ENCODE assay signal across 24 mouse cellular contexts in the genomic region with DNA sequence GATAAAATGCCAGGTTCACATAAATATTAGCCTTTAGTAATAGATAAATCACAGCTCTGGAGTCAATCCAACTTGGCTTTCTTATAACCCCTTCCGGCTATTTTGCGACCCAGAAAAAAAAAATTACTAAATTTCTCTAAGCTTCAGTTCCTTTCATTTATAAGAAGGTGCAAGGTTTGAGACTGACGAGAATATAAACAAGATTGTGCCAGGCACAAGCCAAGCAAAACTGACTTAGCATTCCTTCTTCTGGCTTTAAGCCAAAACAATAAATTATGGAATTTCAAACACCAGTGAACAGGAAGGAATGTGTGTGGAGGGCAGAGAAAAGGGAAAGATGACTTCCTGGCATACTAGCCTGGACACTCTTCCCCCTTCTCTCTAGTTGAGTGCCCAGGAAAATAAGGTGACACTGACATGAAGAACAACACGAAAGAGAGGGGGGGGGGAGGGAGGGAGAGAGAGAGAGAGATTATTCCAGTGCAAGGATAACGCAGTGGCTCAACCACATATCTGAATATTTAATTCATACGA. TPM values are rescaled to one million over a fixed set of nuclear protein-coding genes. Genes with fewer than 3 reads are reported as not detected.
DNase-seq lines count a peak whose midpoint lies in the region; ATAC-seq and TF ChIP-seq lines count a peak whose summit lies in the region.
"Had no signal": no experiment of that assay in that cellular context is flagged by ENCODE, and none has a peak within 500 bp of the region (broad histone marks: within the 10 kb centered on the region; RNA-seq: fewer than 3 reads in every experiment).

No protein-coding gene starts in this region.

- H3K9ac ChIP-seq in embryonic facial prominence, embryonic 14.5 days (ENCODE audit: low read depth, low read length): no peak overlapping the region
- no peak overlapping the region for H3K9ac ChIP-seq in limb, embryonic 14.5 days (ENCODE audit: low read depth, low read length, severe bottlenecking)
- no peak overlapping the region for H3K9ac ChIP-seq in kidney, postnatal 0 days (ENCODE audit: low read depth, low read length)
- H3K9ac ChIP-seq in hindbrain, embryonic 13.5 days: no peak overlapping the region
- H3K9ac ChIP-seq in forebrain, embryonic 15.5 days (replicated peaks): no peak overlapping the region
- H3K9ac ChIP-seq: heart, embryonic 13.5 days; liver, embryonic 15.5 days had no signal

- no peak for ATAC-seq in embryonic facial prominence, embryonic 14.5 days (ENCODE audit: low read depth)
- no peak for ATAC-seq in limb, embryonic 14.5 days (ENCODE audit: low FRiP score, low read depth)
- no peak; the same call in 1 of the 2 replicates for ATAC-seq in kidney, postnatal 0 days (replicated peaks; ENCODE audit: low FRiP score, low read depth)
- no peak for ATAC-seq in hindbrain, embryonic 13.5 days (ENCODE audit: low FRiP score)
- no peak for ATAC-seq in forebrain, embryonic 15.5 days (replicated peaks)
- ATAC-seq: intestine, postnatal 0 days; midbrain, embryonic 16.5 days had no signal

- H3K36me3 ChIP-seq in embryonic facial prominence, embryonic 14.5 days (ENCODE audit: control insufficient read depth, insufficient read depth, low read length): no peaks in the 10 kb centered on the region
- H3K36me3 ChIP-seq in embryonic facial prominence, embryonic 10.5 days (replicated peaks): no peaks in the 10 kb centered on the region
- H3K36me3 ChIP-seq in limb, embryonic 14.5 days (ENCODE audit: control insufficient read depth, insufficient read depth, low read length): no peaks in the 10 kb centered on the region
- H3K36me3 ChIP-seq in limb, embryonic 10.5 days: no peaks in the 10 kb centered on the region
- H3K36me3 ChIP-seq in kidney, postnatal 0 days (ENCODE audit: insufficient read depth, low read length): no peaks in the 10 kb centered on the region
- no peaks in the 10 kb centered on the region; the same call in 1 of the 2 replicates for H3K36me3 ChIP-seq in hindbrain, embryonic 13.5 days
- H3K36me3 ChIP-seq in forebrain, embryonic 15.5 days: no peaks in the 10 kb centered on the region
- H3K36me3 ChIP-seq: forebrain, embryonic 10.5 days; heart, embryonic 13.5 days; liver, embryonic 15.5 days; midbrain, embryonic 10.5 days had no signal

- H3K27ac ChIP-seq in embryonic facial prominence, embryonic 14.5 days (replicated peaks; ENCODE audit: low read depth, low read length): no peak overlapping the region
- H3K27ac ChIP-seq in embryonic facial prominence, embryonic 10.5 days (replicated peaks): no peak overlapping the region
- H3K27ac ChIP-seq in limb, embryonic 14.5 days (replicated peaks; ENCODE audit: low read depth, low read length): no peak overlapping the region
- no peak overlapping the region for H3K27ac ChIP-seq in limb, embryonic 10.5 days
- no peak overlapping the region for H3K27ac ChIP-seq in kidney, postnatal 0 days
- H3K27ac ChIP-seq in hindbrain, embryonic 13.5 days: no peak overlapping the region
- H3K27ac ChIP-seq in forebrain, embryonic 15.5 days (replicated peaks): no peak overlapping the region
- H3K27ac ChIP-seq: forebrain, embryonic 10.5 days; heart, adult 2 months; heart, embryonic 13.5 days; left cerebral cortex, adult 2 months; liver, embryonic 15.5 days; macrophage; midbrain, embryonic 10.5 days had no signal

- no peak for TF ChIP-seq CTCF in kidney, postnatal 0 days (IDR thresholded peaks at IDR 0.05; ENCODE audit: low read depth)

- no peaks in the 10 kb centered on the region for H3K27me3 ChIP-seq in embryonic facial prominence, embryonic 14.5 days (replicated peaks; ENCODE audit: control insufficient read depth, insufficient read depth, low read length)
- no peaks in the 10 kb centered on the region for H3K27me3 ChIP-seq in embryonic facial prominence, embryonic 10.5 days (replicated peaks; ENCODE audit: low read depth, poor library complexity, severe bottlenecking)
- no peaks in the 10 kb centered on the region for H3K27me3 ChIP-seq in limb, embryonic 14.5 days (ENCODE audit: control insufficient read depth, insufficient read depth, low read length)
- no peaks in the 10 kb centered on the region for H3K27me3 ChIP-seq in limb, embryonic 10.5 days (ENCODE audit: low read depth, poor library complexity, severe bottlenecking)
- no peaks in the 10 kb centered on the region for H3K27me3 ChIP-seq in kidney, postnatal 0 days (ENCODE audit: insufficient read depth, low read length)
- no peaks in the 10 kb centered on the region for H3K27me3 ChIP-seq in hindbrain, embryonic 13.5 days
- no peaks in the 10 kb centered on the region for H3K27me3 ChIP-seq in forebrain, embryonic 15.5 days
- H3K27me3 ChIP-seq: heart, embryonic 13.5 days; liver, embryonic 15.5 days had no signal

- H3K4me2 ChIP-seq in embryonic facial prominence, embryonic 14.5 days (ENCODE audit: low read depth, low read length): no peak overlapping the region
- no peak overlapping the region for H3K4me2 ChIP-seq in limb, embryonic 14.5 days (replicated peaks; ENCODE audit: low read depth, low read length, severe bottlenecking)
- H3K4me2 ChIP-seq in kidney, postnatal 0 days (ENCODE audit: low read length): no peak overlapping the region
- no peak overlapping the region for H3K4me2 ChIP-seq in hindbrain, embryonic 13.5 days
- no peak overlapping the region for H3K4me2 ChIP-seq in forebrain, embryonic 15.5 days (replicated peaks)
- H3K4me2 ChIP-seq: heart, embryonic 13.5 days; liver, embryonic 15.5 days had no signal

- 70% methylated on average over 6 of the region's 6 CpGs for WGBS in embryonic facial prominence, embryonic 14.5 days
- whole genome bisulfite sequencing in embryonic facial prominence, embryonic 10.5 days: 92% methylated on average over 6 of the region's 6 CpGs
- 67% methylated on average over 6 of the region's 6 CpGs for WGBS in limb, embryonic 14.5 days
- 94% methylated on average over 6 of the region's 6 CpGs for WGBS in limb, embryonic 10.5 days
- WGBS in kidney, postnatal 0 days: 50% methylated on average over 5 of the region's 6 CpGs
- 93% methylated on average over 6 of the region's 6 CpGs for WGBS in hindbrain, embryonic 13.5 days
- 82% methylated on average over 6 of the region's 6 CpGs for WGBS in forebrain, embryonic 15.5 days

- peaks cover 11% of the 10 kb centered on the region for H3K9me3 ChIP-seq in embryonic facial prominence, embryonic 14.5 days (ENCODE audit: control insufficient read depth, low read length)
- H3K9me3 ChIP-seq in embryonic facial prominence, embryonic 10.5 days: peaks cover 7% of the 10 kb centered on the region; the same call in 1 of the 2 replicates
- peaks cover 4% of the 10 kb centered on the region for H3K9me3 ChIP-seq in limb, embryonic 14.5 days (ENCODE audit: control insufficient read depth, low read length)
- H3K9me3 ChIP-seq in limb, embryonic 10.5 days (replicated peaks): peaks cover 6% of the 10 kb centered on the region
- H3K9me3 ChIP-seq in kidney, postnatal 0 days (replicated peaks; ENCODE audit: low read length): 0 out of 2 replicates have a peak, but pooled peaks cover 4% of the 10 kb centered on the region
- H3K9me3 ChIP-seq in hindbrain, embryonic 13.5 days: peaks cover 7% of the 10 kb centered on the region; the same call in 1 of the 2 replicates
- no peaks in the 10 kb centered on the region for H3K9me3 ChIP-seq in forebrain, embryonic 15.5 days
- H3K9me3 ChIP-seq: liver, embryonic 15.5 days had no signal

- H3K4me3 ChIP-seq in embryonic facial prominence, embryonic 14.5 days (ENCODE audit: low read depth, low read length): no peak overlapping the region
- no peak overlapping the region for H3K4me3 ChIP-seq in embryonic facial prominence, embryonic 10.5 days
- no peak overlapping the region for H3K4me3 ChIP-seq in limb, embryonic 14.5 days (replicated peaks; ENCODE audit: low read length)
- no peak overlapping the region for H3K4me3 ChIP-seq in limb, embryonic 10.5 days
- H3K4me3 ChIP-seq in kidney, postnatal 0 days (replicated peaks; ENCODE audit: low read depth, low read length): no peak overlapping the region
- no peak overlapping the region for H3K4me3 ChIP-seq in hindbrain, embryonic 13.5 days
- no peak overlapping the region for H3K4me3 ChIP-seq in forebrain, embryonic 15.5 days
- H3K4me3 ChIP-seq: forebrain, embryonic 10.5 days; heart, adult 2 months; heart, embryonic 13.5 days; left cerebral cortex, adult 2 months; liver, embryonic 15.5 days; midbrain, embryonic 10.5 days; myocyte had no signal

- no peak for TF ChIP-seq POLR2A in limb, embryonic 14.5 days (IDR thresholded peaks at IDR 0.05; ENCODE audit: borderline replicate concordance, extremely low read depth, insufficient read depth, insufficient read length)

- H3K4me1 ChIP-seq in embryonic facial prominence, embryonic 14.5 days (ENCODE audit: control insufficient read depth, insufficient read depth, low read length): no peaks in the 10 kb centered on the region
- no peaks in the 10 kb centered on the region for H3K4me1 ChIP-seq in embryonic facial prominence, embryonic 10.5 days
- no peaks in the 10 kb centered on the region for H3K4me1 ChIP-seq in limb, embryonic 14.5 days (ENCODE audit: control insufficient read depth, insufficient read depth, low read length)
- no peaks in the 10 kb centered on the region for H3K4me1 ChIP-seq in limb, embryonic 10.5 days
- 0 out of 2 replicates have a peak, but pooled peaks cover 5% of the 10 kb centered on the region for H3K4me1 ChIP-seq in kidney, postnatal 0 days (replicated peaks; ENCODE audit: insufficient read depth, low read length)
- no peaks in the 10 kb centered on the region for H3K4me1 ChIP-seq in hindbrain, embryonic 13.5 days (replicated peaks)
- no peaks in the 10 kb centered on the region for H3K4me1 ChIP-seq in forebrain, embryonic 15.5 days
- H3K4me1 ChIP-seq: forebrain, embryonic 10.5 days; liver, embryonic 15.5 days; midbrain, embryonic 10.5 days had no signal

- DNase-seq in embryonic facial prominence, embryonic 14.5 days (ENCODE audit: low spot score): peak; percentile 13
- DNase-seq in embryonic facial prominence, embryonic 10.5 days (ENCODE audit: low spot score): no peak
- DNase-seq in limb, embryonic 14.5 days (ENCODE audit: low spot score): peak; percentile 30
- DNase-seq in limb, embryonic 10.5 days (ENCODE audit: low spot score): no peak
- DNase-seq in Muller cell, postnatal 12 days (ENCODE audit: inconsistent ontology term): peak; percentile 47
- DNase-seq in kidney, postnatal 0 days (ENCODE audit: low spot score): peak; percentile 55
- DNase-seq: adrenal gland, adult 8-10 months; cerebellum, adult 8-10 months; gastrocnemius, postnatal 36 days; heart, adult 2 months; heart, postnatal 14 days; layer of hippocampus, adult 9-11 months; liver had no signal

RNA-seq across cellular contexts. Expression of a gene that starts 13.1 kb away (rescaled TPM):
- 14.2 and 15.0 TPM in 2 replicates for polyA plus RNA-seq in embryonic facial prominence, embryonic 14.5 days (2014; fragmentation: Nextera tagmentation; extraction: Ambion mirVana)
- 16.8 and 19.5 TPM in 2 replicates for polyA plus RNA-seq in embryonic facial prominence, embryonic 10.5 days (2016; fragmentation: Nextera tagmentation; extraction: Ambion mirVana)
- 12.2 and 13.7 TPM in 2 replicates for polyA plus RNA-seq in limb, embryonic 14.5 days (2012; rRNA removed)
- polyA plus RNA-seq in limb, embryonic 14.5 days (2014; fragmentation: Nextera tagmentation; extraction: Ambion mirVana): 17.1 and 20.9 TPM in 2 replicates
- polyA plus RNA-seq in limb, embryonic 10.5 days (2016; fragmentation: Nextera tagmentation; extraction: Ambion mirVana): 16.0 and 18.7 TPM in 2 replicates
- polyA plus RNA-seq in kidney, postnatal 0 days (2015; fragmentation: Nextera tagmentation; extraction: Ambion mirVana): 8.8 and 10.4 TPM in 2 replicates
- polyA plus RNA-seq in hindbrain, embryonic 13.5 days (2015; fragmentation: Nextera tagmentation; extraction: Ambion mirVana): 36.6 and 38.9 TPM in 2 replicates
- polyA plus RNA-seq in forebrain, embryonic 15.5 days (2015; fragmentation: Nextera tagmentation; extraction: Ambion mirVana): 47.2 and 51.9 TPM in 2 replicates
- polyA plus RNA-seq: macrophage, myocyte had no signal

Comparison
In these comparisons a context has a peak if more than half of its experiments do, and no peak if none do; other contexts are left out.
1. DNase-seq: peak in embryonic facial prominence, embryonic 14.5 days (single experiment), limb, embryonic 14.5 days (single experiment), Muller cell, postnatal 12 days (single experiment) and kidney, postnatal 0 days (single experiment); none in embryonic facial prominence, embryonic 10.5 days (single experiment) and limb, embryonic 10.5 days (single experiment).